Mouse (Mus musculus): Measurements from ENCODE around the gene Car11.

Car11 gene

DNA sequence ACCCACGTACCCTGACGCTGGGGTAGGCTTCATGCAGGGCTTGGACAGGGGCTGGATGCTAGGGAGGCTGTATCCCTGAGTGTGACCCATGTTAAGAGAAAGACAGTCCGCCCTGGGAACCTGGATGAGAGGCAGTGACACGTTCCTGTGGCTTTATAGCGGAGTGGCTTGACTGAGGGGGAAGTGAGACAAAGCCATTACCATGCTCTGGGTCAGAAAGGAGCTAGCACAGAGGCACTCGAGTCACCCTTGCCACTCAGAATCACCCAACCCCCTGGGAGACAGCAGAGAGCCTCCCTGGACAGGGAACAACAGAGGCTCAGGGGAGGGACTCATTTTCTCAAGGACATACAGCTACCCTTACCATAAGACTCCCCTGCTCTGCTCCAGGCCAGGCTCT lies 10.5 kb upstream of the Car11 start:
- no peak for ATAC-seq (ENCODE audit: insufficient number of reproducible peaks, low FRiP score, low TSS enrichment)

DNA sequence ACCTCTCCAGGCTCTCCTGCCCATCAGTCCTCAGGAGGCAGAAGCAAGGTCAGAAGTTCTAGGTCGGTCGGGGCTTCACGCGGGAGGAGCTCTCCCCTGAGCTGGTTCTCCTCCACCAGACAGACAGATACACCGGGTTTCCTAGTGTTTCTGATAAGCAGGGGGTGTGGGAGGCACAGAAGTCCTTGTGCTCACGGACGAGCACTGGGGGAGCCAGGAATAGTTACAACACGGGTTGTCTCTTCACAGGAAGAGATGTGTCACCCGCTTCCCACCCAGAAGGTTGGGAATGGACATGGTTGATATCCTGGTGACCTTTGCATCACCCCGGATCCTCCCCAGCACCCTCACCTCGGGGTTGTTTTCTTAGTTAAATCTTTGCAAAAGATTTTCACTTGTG lies 9.8 kb upstream of the Car11 start:
- no peak for ATAC-seq (ENCODE audit: insufficient number of reproducible peaks, low FRiP score, low TSS enrichment)

DNA sequence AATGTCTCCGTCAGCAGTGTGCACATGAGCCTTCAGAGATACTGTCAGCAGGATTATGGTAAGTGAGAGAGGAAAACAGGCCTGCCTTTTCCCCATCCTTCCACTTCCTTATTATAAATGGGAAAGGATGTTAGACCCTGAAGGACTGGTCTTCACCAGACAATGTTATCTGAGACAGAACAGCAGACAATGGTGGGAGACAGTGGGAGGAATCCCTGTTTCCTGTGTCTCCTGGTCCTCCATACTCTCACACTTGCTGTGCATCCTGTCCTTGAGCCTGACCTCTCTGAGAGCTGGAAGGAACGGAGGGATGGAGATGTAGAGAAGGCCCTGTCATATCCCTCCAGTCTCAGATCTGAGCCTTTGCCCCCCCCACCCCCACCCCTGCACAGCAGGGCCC lies 7.3 kb upstream of the Car11 start:
- no peak for ATAC-seq (ENCODE audit: insufficient number of reproducible peaks, low FRiP score, low TSS enrichment)

DNA sequence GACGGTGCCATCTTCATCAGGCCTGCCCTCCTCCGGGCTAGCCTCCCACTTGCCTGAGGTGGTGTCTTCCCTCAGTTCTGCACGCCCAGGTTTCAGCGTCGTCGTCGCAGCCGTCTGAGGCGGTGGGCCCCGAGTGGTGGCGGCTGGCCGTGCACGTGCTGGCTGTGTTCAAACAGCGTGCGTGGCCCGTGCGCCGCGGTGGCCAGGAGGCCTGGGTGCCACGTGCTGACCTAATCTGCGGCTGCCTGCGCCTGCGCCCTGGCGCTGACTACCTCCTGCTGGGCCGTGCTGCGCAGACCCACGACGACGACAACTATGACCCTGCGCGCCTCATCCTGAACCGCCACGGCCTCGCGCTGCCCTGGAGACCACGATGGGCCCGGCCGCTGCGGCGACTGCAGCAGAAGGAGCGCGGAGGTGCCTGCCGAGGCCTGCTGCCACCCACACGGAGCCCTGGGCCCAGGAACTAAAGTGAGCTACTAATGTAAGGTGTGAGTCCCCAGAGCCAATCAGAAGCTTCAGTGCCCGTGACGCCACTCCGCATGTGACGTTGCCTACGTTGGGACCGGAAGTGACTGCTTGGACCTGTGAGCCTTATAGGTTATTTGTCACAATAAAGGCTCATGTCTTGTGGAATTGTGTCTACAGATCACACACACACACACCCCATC lies 5.6 kb upstream of the Car11 start, which contains the start of gene Sec1:
Sec1 (minus strand) TSS at position 482 of the 671 bp plus-strand sequence.
- no peak for ATAC-seq (ENCODE audit: insufficient number of reproducible peaks, low FRiP score, low TSS enrichment)

DNA sequence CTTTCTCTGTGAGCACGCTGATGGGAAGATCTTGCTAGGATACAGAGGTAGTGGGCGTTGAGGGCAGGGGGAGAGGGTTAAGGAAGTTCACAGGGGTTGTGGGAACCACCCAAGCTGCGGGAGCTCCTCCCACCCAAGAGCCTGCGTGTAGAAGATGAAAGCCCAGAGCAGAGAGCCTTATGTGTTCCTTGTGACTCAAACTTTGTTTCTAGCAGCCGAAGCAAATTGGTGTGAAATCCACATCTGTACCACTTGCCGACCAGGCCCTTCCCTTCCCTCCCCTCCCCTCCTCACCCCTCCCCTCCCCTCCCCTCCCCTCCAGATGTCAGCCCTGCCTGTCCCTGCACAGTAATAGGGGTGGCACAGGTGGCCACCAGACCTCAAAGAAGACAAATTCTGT lies 4.5 kb upstream of the Car11 start:
- ATAC-seq (ENCODE audit: insufficient number of reproducible peaks, low FRiP score, low TSS enrichment): no peak

DNA sequence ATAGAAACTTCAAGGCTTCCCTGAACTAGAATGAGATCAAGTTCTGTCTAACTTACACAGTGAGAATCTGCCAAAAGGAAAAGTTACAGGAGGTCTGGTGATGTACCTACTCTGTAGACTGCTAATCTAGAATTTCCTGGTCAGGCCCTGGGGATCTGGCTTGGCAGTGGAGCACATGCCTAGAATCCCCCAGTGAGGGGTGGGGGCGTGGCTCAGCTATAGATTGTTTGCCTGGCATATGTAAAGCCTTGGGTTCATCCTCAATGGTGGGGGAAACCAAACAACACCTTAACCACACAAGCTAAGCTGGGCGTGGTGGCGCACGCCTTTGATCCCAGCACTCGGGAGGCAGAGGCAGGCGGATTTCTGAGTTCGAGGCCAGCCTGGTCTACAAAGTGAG lies 1.7 kb upstream of the Car11 start:
- ATAC-seq (ENCODE audit: insufficient number of reproducible peaks, low FRiP score, low TSS enrichment): no peak

DNA sequence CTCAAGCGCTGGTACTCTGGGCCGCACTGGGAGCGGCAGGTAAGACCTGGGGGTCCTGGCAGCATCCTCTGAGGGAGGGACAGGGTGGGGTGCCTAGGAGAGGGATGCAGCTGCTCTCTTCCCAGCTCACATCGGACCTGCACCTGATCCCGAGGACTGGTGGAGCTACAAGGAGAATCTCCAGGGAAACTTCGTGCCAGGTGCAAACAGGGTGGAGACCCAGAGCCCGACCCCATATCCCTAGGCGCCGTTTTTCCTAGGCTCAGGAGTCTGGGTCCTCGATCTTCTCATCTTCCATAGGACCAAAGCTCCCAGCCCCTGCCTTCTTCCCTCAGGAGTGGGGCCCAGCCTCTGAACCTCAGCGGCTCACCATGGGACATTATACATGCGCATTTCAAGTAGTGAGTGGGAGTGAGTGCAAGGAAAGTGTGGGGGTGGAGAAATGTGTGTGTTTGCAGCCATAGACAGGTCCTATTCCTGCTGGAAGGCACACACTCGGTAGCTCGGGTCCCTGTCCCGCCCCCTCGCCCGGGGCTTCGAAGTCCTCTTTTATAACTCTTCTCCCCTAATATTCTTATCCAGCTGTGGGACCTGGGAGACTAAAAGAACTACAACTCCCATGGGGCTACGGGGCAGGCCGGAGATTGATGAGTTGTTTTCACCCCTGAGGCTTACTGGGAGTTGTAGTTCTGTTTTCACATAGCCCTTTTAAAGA lies 815 bp downstream of the Car11 start:
- ATAC-seq (ENCODE audit: insufficient number of reproducible peaks, low FRiP score, low TSS enrichment): peak; percentile 13; the same call in 1 of the 2 replicates

DNA sequence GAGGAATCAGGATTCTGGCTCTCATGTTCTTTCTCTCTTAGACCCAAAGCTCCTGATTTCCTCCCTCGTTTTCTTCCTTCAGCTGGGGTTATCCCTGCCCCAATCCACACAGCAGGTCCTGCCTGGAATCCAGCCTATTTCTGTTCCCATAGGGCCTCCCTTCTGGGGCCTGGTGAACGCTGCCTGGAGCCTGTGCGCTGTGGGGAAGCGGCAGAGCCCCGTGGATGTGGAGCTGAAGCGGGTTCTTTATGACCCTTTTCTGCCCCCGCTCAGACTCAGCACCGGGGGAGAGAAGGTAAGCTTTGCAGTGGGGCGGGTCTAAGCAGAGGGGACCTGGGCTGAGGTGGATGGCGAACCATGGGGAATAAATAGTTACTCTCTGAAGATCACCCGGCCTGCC lies 1.4 kb downstream of the Car11 start:
- ATAC-seq (ENCODE audit: insufficient number of reproducible peaks, low FRiP score, low TSS enrichment): no peak

DNA sequence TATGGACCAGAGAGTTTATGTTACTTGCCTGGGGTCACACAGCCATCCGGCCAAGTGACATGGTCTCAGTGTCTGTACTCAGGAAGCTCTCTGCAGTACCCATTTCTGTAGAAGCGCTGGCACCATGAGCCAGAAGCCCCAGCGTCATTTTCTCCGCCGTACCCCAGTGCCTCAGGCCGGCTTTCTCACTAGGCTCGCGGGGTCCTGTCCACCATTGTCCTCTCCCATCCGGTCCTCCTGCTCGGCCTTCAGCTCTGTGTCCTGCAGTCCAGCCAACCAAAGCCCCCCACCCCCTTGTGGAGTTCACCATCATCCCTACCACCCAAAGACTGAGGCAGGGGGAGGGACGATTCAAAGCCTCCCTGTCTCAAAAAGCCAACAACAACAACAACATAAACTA lies 2.0 kb downstream of the Car11 start:
- ATAC-seq (ENCODE audit: insufficient number of reproducible peaks, low FRiP score, low TSS enrichment): no peak

DNA sequence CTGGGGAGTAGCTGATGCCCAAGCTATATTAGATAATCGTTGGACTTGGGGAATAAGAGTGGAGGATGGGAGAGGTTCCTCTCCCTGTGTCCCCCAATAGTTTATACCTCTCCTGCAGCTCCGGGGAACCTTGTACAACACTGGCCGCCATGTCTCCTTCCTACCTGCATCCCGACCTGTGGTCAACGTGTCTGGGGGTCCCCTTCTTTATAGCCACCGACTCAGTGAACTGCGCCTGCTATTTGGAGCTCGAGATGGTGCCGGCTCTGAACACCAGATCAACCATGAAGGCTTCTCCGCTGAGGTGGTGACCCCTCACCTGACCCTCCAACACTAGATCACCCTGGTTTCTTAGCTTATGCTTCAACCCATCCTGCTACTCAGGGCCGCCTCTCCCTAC lies 2.7 kb downstream of the Car11 start:
- ATAC-seq (ENCODE audit: insufficient number of reproducible peaks, low FRiP score, low TSS enrichment): no peak

DNA sequence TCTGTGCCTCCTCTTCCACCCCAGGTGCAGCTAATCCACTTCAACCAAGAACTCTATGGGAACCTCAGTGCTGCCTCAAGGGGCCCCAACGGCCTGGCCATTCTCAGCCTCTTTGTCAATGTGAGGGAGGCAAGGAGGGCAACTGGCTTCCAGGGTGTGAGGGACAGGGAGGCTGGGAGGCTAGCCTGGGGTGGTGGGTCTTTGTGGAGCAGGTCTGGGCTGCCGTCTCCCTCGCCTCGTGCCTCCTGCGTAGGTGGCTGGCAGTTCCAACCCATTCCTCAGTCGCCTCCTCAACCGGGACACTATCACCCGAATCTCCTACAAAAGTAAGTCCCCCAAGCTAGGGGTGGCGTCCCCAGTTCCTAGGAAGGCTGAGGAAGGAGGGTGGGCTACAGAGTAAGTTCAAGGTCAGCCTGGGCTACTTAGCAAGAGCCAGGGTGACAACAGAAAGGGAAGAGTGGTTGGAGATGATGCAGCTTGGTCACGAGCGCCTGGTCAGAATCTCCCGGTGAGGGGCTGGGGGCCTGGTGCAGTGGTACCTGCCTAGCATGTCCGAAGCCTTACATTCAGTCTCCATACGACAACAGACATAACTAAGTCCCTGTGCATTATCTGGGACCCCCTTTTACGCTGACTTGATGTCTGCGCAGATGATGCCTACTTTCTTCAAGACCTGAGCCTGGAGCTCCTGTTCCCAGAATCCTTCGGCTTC lies 3.3 kb downstream of the Car11 start:
- no peak for ATAC-seq (ENCODE audit: insufficient number of reproducible peaks, low FRiP score, low TSS enrichment)

DNA sequence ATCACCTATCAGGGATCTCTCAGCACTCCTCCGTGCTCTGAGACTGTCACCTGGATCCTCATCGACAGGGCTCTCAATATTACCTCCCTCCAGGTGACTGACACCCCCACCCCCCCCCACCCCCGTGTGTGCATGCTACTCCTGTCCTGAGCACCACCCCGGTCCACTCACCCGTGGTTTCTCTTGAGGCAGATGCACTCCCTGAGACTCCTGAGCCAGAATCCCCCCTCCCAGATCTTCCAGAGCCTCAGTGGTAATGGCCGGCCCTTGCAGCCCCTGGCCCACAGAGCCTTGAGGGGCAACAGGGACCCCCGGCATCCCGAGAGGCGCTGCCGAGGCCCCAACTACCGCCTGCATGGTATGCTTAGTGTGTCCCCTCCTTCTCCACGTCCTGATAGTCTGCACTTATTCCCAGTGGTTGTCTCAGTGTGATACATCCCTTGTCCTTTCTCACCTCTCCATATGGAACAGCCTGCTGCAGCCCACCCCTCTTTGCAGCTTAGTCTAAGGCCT lies 3.9 kb downstream of the Car11 start:
- no peak for ATAC-seq (ENCODE audit: insufficient number of reproducible peaks, low FRiP score, low TSS enrichment)

DNA sequence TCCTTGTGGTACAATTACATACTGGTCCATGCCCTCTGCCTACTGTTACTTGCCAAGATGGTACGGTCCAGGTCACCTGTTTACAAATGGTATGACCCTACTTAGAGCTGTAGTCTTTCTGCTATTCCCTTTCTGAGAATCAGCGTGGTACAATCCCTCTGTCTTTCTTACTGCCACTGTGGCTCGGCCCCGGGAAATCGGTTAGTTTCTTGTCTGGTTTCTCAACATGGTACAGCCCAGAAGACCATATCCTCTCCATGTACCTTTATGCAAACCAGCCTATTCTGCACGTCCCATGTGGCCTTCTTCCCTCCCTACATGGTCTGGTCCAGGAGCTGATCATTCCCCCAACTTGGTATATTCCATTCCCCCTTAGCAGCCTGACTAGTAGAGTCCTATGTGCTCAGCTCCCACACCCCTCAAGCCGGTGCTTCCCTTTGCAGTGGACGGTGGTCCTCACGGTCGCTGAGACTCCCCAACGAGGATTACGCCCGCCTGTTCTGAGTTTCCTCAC lies 4.5 kb downstream of the Car11 start:
- peak; percentile 43 for ATAC-seq (ENCODE audit: insufficient number of reproducible peaks, low FRiP score, low TSS enrichment)

DNA sequence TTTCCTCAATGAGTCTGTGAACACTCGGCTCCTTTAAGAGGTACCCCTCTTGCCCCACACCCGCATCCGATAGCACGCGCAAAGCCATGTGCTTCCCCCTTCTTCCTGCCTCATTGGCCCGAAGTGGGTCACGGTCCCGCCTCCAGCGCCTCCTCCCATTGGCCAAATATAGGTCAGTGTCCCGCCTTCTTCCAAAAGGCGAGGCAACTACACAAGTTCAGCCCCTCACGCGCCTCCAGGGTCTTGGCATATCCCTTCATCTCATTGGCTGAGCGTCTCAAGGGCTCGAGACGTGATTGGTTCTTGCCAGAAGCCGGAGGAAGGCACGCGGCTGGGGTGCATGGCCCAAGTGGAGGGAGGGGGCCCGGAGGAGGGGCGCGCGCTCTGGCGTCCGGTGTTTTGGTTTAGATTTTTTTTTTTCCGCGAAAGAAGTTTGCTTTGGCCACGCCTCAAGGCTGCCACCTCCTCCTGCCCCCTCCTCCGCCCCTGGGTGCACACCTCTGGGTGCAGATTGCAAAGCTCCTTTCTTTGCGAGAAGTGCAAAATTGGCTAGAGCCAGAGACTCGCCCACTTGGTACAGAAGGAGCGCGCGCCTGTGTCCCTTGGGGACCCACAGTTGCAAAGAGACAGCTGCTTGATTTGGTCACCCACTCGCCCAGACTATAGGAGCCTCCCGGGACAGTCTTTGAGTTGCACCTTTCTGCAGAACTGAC lies 5.2 kb downstream of the Car11 start, which contains the start of gene Dbp:
Dbp (plus strand) TSS at position 359 of the 713 bp plus-strand sequence.
- peak; percentile 53 for ATAC-seq (ENCODE audit: insufficient number of reproducible peaks, low FRiP score, low TSS enrichment)

DNA sequence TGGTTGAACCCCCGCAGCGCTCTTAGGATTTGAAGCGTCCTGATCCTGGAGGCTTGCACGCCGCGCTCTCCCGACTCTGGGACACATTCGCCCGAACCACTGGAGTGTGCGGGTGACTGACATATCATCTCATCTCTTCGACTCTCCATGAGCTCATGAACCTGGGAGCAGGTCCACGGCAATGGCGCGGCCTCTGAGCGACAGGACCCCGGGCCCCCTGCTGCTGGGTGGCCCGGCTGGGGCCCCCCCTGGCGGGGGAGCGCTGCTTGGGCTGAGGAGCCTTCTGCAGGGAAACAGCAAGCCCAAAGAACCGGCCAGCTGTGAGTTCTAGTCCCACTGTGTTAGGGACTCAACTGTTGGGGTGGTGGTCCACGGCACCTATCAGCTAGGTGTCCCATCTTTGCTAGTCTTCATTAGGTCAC lies 5.8 kb downstream of the Car11 start:
- ATAC-seq (ENCODE audit: insufficient number of reproducible peaks, low FRiP score, low TSS enrichment): no peak

DNA sequence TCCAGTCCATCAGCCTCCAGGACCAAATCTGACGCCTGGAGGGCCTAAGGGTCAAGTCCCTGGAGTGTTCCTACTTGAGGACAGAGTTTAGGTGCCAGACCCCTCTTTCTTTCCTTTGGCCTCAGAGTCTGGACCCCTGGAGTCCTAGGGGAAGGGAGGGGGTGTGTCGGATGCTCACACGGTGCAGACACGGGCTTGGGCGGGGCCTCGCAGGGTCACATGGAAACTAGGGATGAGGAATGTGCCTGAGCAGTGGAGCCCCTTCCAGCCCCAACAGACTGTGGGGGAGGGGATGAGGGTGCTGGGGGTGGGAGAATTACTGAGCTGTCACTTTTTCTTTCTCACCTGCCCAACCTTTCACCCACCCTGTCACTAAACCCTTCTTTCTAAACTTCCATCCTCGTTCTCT lies 6.2 kb downstream of the Car11 start:
- no peak for ATAC-seq (ENCODE audit: insufficient number of reproducible peaks, low FRiP score, low TSS enrichment)

DNA sequence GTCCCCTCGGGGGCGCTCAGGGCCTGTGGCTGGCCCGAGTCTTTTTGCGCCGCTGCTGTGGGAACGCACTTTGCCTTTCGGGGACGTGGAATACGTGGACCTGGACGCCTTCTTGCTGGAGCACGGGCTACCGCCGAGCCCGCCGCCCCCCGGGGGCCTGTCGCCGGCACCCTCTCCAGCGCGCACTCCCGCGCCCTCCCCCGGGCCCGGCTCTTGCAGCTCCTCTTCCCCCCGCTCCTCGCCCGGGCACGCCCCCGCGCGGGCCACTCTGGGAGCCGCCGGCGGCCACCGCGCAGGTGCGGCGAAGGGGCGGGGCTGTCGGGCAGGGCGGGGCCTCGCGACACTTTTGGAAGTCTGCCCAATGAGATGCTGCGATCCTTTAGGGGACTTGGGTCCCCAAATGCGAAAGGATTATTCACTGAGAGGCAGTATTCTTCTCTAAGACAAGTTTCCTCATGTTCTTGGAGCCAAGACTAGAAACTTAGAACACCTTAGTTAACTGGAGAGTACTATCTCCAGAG lies 7.1 kb downstream of the Car11 start:
- no peak for ATAC-seq (ENCODE audit: insufficient number of reproducible peaks, low FRiP score, low TSS enrichment)

DNA sequence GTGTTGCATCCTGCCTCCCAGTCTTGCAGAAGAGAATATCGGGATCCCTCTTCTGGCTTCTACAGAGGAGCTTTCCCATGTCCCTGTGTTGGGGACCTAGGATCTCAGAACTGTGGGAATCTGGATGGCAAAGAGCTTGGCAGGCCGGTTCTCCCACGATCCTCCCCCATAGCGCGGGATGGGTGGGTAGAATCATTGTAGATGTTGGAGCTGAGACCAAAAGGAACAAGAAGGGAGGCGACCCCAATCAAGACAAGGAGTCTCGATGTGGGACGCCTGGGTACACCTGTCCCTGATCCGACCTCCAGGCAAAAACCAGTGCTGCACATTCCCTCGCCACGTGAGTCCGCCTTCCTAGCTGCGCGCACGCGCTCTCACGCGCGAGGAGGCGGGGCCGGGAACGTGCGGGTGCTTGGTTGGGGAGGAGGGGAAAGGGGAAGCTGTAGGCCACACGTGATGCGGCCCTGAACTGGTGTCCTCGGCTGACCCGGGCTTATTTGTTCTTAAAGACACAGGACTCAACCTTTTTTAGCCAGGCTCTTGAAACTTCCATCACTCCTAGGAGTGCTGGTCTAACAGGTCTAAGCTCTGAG lies 7.8 kb downstream of the Car11 start:
- ATAC-seq (ENCODE audit: insufficient number of reproducible peaks, low FRiP score, low TSS enrichment): no peak

DNA sequence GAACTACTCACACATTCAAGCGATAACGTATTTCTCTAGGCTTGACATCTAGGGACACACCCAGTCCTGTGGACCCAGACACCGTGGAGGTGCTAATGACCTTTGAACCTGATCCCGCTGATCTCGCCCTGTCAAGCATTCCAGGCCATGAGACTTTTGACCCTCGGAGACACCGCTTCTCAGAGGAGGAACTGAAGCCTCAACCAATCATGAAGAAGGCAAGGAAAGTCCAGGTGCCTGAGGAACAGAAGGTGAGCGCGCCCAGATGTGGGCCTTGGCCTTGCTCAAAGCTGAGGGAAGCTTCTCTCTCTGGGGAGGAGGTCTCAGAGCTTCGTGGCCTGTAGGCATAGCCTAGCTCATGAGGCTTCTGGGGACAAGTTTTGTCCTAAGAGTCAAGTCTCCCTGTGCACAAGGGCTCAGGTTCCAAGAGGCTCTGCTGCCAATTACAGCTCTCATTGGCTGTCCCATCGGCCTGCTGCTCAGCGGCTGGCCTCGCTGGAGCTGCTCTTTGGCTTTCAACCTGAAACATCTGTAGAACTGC lies 8.6 kb downstream of the Car11 start:
- ATAC-seq (ENCODE audit: insufficient number of reproducible peaks, low FRiP score, low TSS enrichment): no peak
